Mouse (Mus musculus): ENCODE results near the gene Zmynd19. TPM values are rescaled to one million over a fixed set of nuclear protein-coding genes. Genes with fewer than 3 reads are reported as not detected.
"Not testable (repeated sequence)": the region's sequence is repeated elsewhere in the genome, so short reads cannot be mapped to it uniquely, and the experiment has no call there.

The Zmynd19 gene
- polyA plus RNA-seq, 1 experiment from 2014 or later = 20.9 TPM

GRCm38 (mm10) chr2:24929119-24929518 lies 20.5 kb upstream of the Zmynd19 start:
- ATAC-seq (ENCODE audit: low FRiP score, low TSS enrichment) (no peak), DNase-seq (no peak)
- Histone ChIP-seq H3K36me3 (ENCODE audit: control insufficient read depth, insufficient read depth, low read length) (0 out of 2 replicates have a peak, but pooled peaks cover 3% of the 10 kb centered on the region), H3K27me3 (ENCODE audit: control insufficient read depth, insufficient read depth, low read length) (0 out of 2 replicates have a peak, but pooled peaks cover 1% of the 10 kb centered on the region), H3K9ac (replicated peaks; ENCODE audit: low read length) (no peak overlapping the region), H3K4me1 (ENCODE audit: control insufficient read depth, insufficient read depth, low read length) (peaks cover 6% of the 10 kb centered on the region), H3K27ac (replicated peaks; ENCODE audit: low read depth, low read length) (no peak overlapping the region), H3K4me3 (replicated peaks; ENCODE audit: low read depth, low read length) (no peak overlapping the region), H3K4me2 (ENCODE audit: low read length) (no peak overlapping the region), H3K9me3 (ENCODE audit: control insufficient read depth, low read length) (no peaks in the 10 kb centered on the region)
- 58% methylated on average over 2 of the region's 2 CpGs for WGBS

- no peaks in the 10 kb centered on the region for H3K9me3 ChIP-seq (ENCODE audit: control insufficient read depth, low read length)
- no peak overlapping the region for H3K4me3 ChIP-seq (replicated peaks; ENCODE audit: low read depth, low read length)
- ATAC-seq (ENCODE audit: low FRiP score, low TSS enrichment) = no peak
- 0 out of 2 replicates have a peak, but pooled peaks cover 3% of the 10 kb centered on the region for H3K36me3 ChIP-seq (ENCODE audit: control insufficient read depth, insufficient read depth, low read length)
- 0 out of 2 replicates have a peak, but pooled peaks cover 3% of the 10 kb centered on the region for H3K27me3 ChIP-seq (ENCODE audit: control insufficient read depth, insufficient read depth, low read length)
- no peak overlapping the region for H3K27ac ChIP-seq (replicated peaks; ENCODE audit: low read depth, low read length)
- no peak overlapping the region for H3K4me2 ChIP-seq (ENCODE audit: low read length)
- 87% methylated on average over 5 of the region's 5 CpGs for WGBS
- H3K4me1 ChIP-seq (ENCODE audit: control insufficient read depth, insufficient read depth, low read length) = peaks cover 11% of the 10 kb centered on the region
- DNase-seq = no peak
- no peak overlapping the region for H3K9ac ChIP-seq (replicated peaks; ENCODE audit: low read length)
These were observed 20.0 kb upstream of the Zmynd19 start for GRCm38 (mm10) chr2:24929593-24929992.

GRCm38 (mm10) chr2:24934441-24934963 lies 15.1 kb upstream of the Zmynd19 start:
- DNase-seq (peak; percentile 23), ATAC-seq (ENCODE audit: low FRiP score, low TSS enrichment) (peak; percentile 62)
- no peaks in the 10 kb centered on the region for H3K9me3 ChIP-seq (ENCODE audit: control insufficient read depth, low read length)
- H3K27me3 ChIP-seq (ENCODE audit: control insufficient read depth, insufficient read depth, low read length) = 0 out of 2 replicates have a peak, but pooled peaks cover 7% of the 10 kb centered on the region
- WGBS = 3% methylated on average over 19 of the region's 19 CpGs
- H3K36me3 ChIP-seq (ENCODE audit: control insufficient read depth, insufficient read depth, low read length) = no peaks in the 10 kb centered on the region
- H3K4me3 ChIP-seq (replicated peaks; ENCODE audit: low read depth, low read length) = peak overlapping the region; percentile 56
- H3K4me1 ChIP-seq (ENCODE audit: control insufficient read depth, insufficient read depth, low read length) = peaks cover 15% of the 10 kb centered on the region
- H3K27ac ChIP-seq (replicated peaks; ENCODE audit: low read depth, low read length) = 0 out of 2 replicates have a peak overlapping the region, but pooled peaks have one; percentile 45
- H3K9ac ChIP-seq (replicated peaks; ENCODE audit: low read length) = peak overlapping the region; percentile 62
- peak overlapping the region; percentile 90 for H3K4me2 ChIP-seq (ENCODE audit: low read length)

- under 1% methylated on average over 49 of the region's 49 CpGs for WGBS
- ATAC-seq (ENCODE audit: low FRiP score, low TSS enrichment) (peak; percentile 90), DNase-seq (peak; percentile 87)
- H3K27me3 ChIP-seq (ENCODE audit: control insufficient read depth, insufficient read depth, low read length) = 0 out of 2 replicates have a peak, but pooled peaks cover 7% of the 10 kb centered on the region
- no peaks in the 10 kb centered on the region for H3K36me3 ChIP-seq (ENCODE audit: control insufficient read depth, insufficient read depth, low read length)
- peak within 1 kb of the TSS; percentile 90 for H3K4me2 ChIP-seq (ENCODE audit: low read length)
- no peaks in the 10 kb centered on the region for H3K9me3 ChIP-seq (ENCODE audit: control insufficient read depth, low read length)
- peaks cover 15% of the 10 kb centered on the region for H3K4me1 ChIP-seq (ENCODE audit: control insufficient read depth, insufficient read depth, low read length)
- H3K27ac ChIP-seq (replicated peaks; ENCODE audit: low read depth, low read length) = 0 out of 2 replicates have a peak within 1 kb of the TSS, but pooled peaks have one; percentile 45
- peak within 1 kb of the TSS; percentile 62 for H3K9ac ChIP-seq (replicated peaks; ENCODE audit: low read length)
- H3K4me3 ChIP-seq (replicated peaks; ENCODE audit: low read depth, low read length) = peak within 1 kb of the TSS; percentile 56
These were observed 14.4 kb upstream of the Zmynd19 start, which contains the start of gene Arrdc1 for GRCm38 (mm10) chr2:24935057-24935796. Arrdc1 (minus strand) TSS chr2:24935252.

GRCm38 (mm10) chr2:24942092-24942491 lies 7.5 kb upstream of the Zmynd19 start:
- no peak overlapping the region for H3K27ac ChIP-seq (replicated peaks; ENCODE audit: low read depth, low read length)
- no peaks in the 10 kb centered on the region for H3K27me3 ChIP-seq (ENCODE audit: control insufficient read depth, insufficient read depth, low read length)
- no peaks in the 10 kb centered on the region for H3K4me1 ChIP-seq (ENCODE audit: control insufficient read depth, insufficient read depth, low read length)
- H3K9me3 ChIP-seq (ENCODE audit: control insufficient read depth, low read length) = no peaks in the 10 kb centered on the region
- H3K4me3 ChIP-seq (replicated peaks; ENCODE audit: low read depth, low read length) = no peak overlapping the region
- DNase-seq (no peak), ATAC-seq (ENCODE audit: low FRiP score, low TSS enrichment) (no peak)
- H3K36me3 ChIP-seq (ENCODE audit: control insufficient read depth, insufficient read depth, low read length) = no peaks in the 10 kb centered on the region
- 74% methylated on average over 4 of the region's 4 CpGs for WGBS
- H3K9ac ChIP-seq (replicated peaks; ENCODE audit: low read length) = no peak overlapping the region
- no peak overlapping the region for H3K4me2 ChIP-seq (ENCODE audit: low read length)

GRCm38 (mm10) chr2:24944304-24944703 lies 5.3 kb upstream of the Zmynd19 start:
- not testable (repeated sequence) for H3K36me3 ChIP-seq (ENCODE audit: control insufficient read depth, insufficient read depth, low read length); H3K4me1 ChIP-seq (ENCODE audit: control insufficient read depth, insufficient read depth, low read length); H3K27ac ChIP-seq (replicated peaks; ENCODE audit: low read depth, low read length); H3K4me2 ChIP-seq (ENCODE audit: low read length); H3K27me3 ChIP-seq (ENCODE audit: control insufficient read depth, insufficient read depth, low read length); H3K9ac ChIP-seq (replicated peaks; ENCODE audit: low read length); H3K4me3 ChIP-seq (replicated peaks; ENCODE audit: low read depth, low read length); ATAC-seq (ENCODE audit: low FRiP score, low TSS enrichment); H3K9me3 ChIP-seq (ENCODE audit: control insufficient read depth, low read length)
- WGBS = 54% methylated on average over 2 of the region's 2 CpGs
- peak; percentile 49 for DNase-seq

GRCm38 (mm10) chr2:24950189-24950535 lies 570 bp downstream of the Zmynd19 start:
- Histone ChIP-seq H3K4me3 (replicated peaks; ENCODE audit: low read depth, low read length) (peak overlapping the region; percentile 96), H3K4me2 (ENCODE audit: low read length) (peak overlapping the region; percentile 97), H3K27me3 (ENCODE audit: control insufficient read depth, insufficient read depth, low read length) (no peaks in the 10 kb centered on the region), H3K4me1 (ENCODE audit: control insufficient read depth, insufficient read depth, low read length) (peaks cover 13% of the 10 kb centered on the region), H3K9ac (replicated peaks; ENCODE audit: low read length) (peak overlapping the region; percentile 84), H3K27ac (replicated peaks; ENCODE audit: low read depth, low read length) (peak overlapping the region; percentile 67), H3K9me3 (ENCODE audit: control insufficient read depth, low read length) (no peaks in the 10 kb centered on the region), H3K36me3 (ENCODE audit: control insufficient read depth, insufficient read depth, low read length) (peaks cover 34% of the 10 kb centered on the region)
- no peak for ATAC-seq (ENCODE audit: low FRiP score, low TSS enrichment)
- WGBS = 0% methylated on average over 31 of the region's 31 CpGs
- peak; percentile 49 for DNase-seq

- Histone ChIP-seq H3K4me2 (ENCODE audit: low read length) (no peak overlapping the region), H3K27ac (replicated peaks; ENCODE audit: low read depth, low read length) (no peak overlapping the region), H3K36me3 (ENCODE audit: control insufficient read depth, insufficient read depth, low read length) (peaks cover 57% of the 10 kb centered on the region), H3K9ac (replicated peaks; ENCODE audit: low read length) (no peak overlapping the region), H3K4me3 (replicated peaks; ENCODE audit: low read depth, low read length) (no peak overlapping the region), H3K4me1 (ENCODE audit: control insufficient read depth, insufficient read depth, low read length) (peaks cover 13% of the 10 kb centered on the region), H3K9me3 (ENCODE audit: control insufficient read depth, low read length) (no peaks in the 10 kb centered on the region), H3K27me3 (ENCODE audit: control insufficient read depth, insufficient read depth, low read length) (no peaks in the 10 kb centered on the region)
- no peak for DNase-seq
- WGBS = 89% methylated on average over 4 of the region's 4 CpGs
- no peak for ATAC-seq (ENCODE audit: low FRiP score, low TSS enrichment)
These were observed 3.0 kb downstream of the Zmynd19 start for GRCm38 (mm10) chr2:24952537-24953055.
